ENCODE assay signal across 8 mouse cellular contexts in the genomic region with DNA sequence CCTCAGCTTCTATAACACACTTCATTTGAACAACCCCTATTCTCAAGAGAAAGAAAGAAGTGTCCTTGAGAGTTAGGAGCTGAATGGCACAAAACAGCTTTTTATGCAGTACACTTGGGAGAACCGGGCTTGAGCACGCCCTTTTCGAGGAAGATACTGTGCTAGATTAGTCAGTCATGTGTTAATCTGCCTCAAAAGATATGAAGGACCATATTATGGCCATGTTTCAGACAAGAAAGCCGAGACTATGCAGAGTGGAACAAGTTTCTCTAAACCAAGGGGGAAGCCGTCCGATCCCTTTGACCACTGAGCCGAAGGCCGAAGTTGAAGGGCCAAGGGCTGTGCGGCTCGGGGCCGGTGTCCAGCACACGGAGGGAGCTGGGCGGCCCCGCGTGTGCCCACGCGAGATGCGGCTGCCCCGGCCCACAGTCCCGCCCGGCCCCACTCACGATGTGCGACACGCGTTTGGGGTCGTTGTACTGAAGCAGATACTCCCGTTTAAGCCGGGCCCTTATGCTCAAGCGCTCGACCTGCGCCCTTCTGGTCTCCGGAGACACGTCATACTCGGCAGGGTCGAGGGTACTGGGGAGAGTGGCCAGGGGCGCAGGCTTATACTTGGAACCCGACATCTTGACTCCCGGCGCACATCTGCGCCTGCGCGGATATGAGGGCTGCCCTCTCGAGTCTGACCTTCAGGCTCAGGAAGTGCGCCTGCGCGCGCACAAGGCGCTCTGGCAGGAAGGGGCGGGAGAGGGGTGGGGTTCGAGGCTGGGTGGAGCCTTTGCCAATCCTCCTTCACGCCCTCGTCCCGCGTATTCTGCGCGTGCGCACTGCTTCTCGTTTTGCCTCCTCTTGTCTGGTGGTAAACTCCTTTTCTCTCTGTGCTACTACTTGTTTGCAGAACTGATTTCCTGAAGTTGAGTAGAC. TPM values are rescaled to one million over a fixed set of nuclear protein-coding genes. Genes with fewer than 3 reads are reported as not detected.
A peak's percentile ranks its signal among the peaks of the same experiment; 100 is the strongest.
DNase-seq lines count a peak whose midpoint lies in the region; ATAC-seq and TF ChIP-seq lines count a peak whose summit lies in the region.

A gene (minus strand): TSS at position 723 of the 927 bp plus-strand sequence.

- H3K4me1 ChIP-seq in hindbrain, embryonic 10.5 days (replicated peaks): peaks cover 51% of the 10 kb centered on the region
- 0 out of 2 replicates have a peak, but pooled peaks cover 7% of the 10 kb centered on the region for H3K4me1 ChIP-seq in lung, postnatal 0 days (ENCODE audit: insufficient read depth, low read depth, low read length)

- under 1% methylated on average over 58 of the region's 58 CpGs for WGBS in hindbrain, embryonic 10.5 days
- WGBS in lung, postnatal 0 days: under 1% methylated on average over 48 of the region's 58 CpGs

- H3K27ac ChIP-seq in hindbrain, embryonic 10.5 days: peak within 1 kb of the TSS; percentile 95
- H3K27ac ChIP-seq in lung, postnatal 0 days (ENCODE audit: low read length): peak within 1 kb of the TSS; percentile 80

- peak; percentile 96 for DNase-seq in MN1 (ENCODE audit: low spot score)
- peak; percentile 96 for DNase-seq in cerebellum, adult 9-10 months
- peak; percentile 100 for DNase-seq in hindbrain, embryonic 10.5 days (ENCODE audit: low spot score)
- peak; percentile 97 for DNase-seq in layer of hippocampus, adult 9-11 months
- DNase-seq in lung, postnatal 0 days (ENCODE audit: low spot score): peak; percentile 99
- peak; percentile 91 for DNase-seq in ovary, postnatal 14 days (ENCODE audit: low spot score)
- DNase-seq in thymus, postnatal 14 days: peak; percentile 97

- peak within 1 kb of the TSS; percentile 62 for H3K4me2 ChIP-seq in lung, postnatal 0 days (replicated peaks; ENCODE audit: low read depth, low read length)

- peak within 1 kb of the TSS; percentile 78 for H3K4me3 ChIP-seq in hindbrain, embryonic 10.5 days
- H3K4me3 ChIP-seq in lung, postnatal 0 days (ENCODE audit: low read depth, low read length): peak within 1 kb of the TSS; percentile 78

- peaks cover 13% of the 10 kb centered on the region for H3K36me3 ChIP-seq in hindbrain, embryonic 10.5 days
- H3K36me3 ChIP-seq in lung, postnatal 0 days (ENCODE audit: insufficient read depth, low read length): no peaks in the 10 kb centered on the region

- no peaks in the 10 kb centered on the region for H3K9me3 ChIP-seq in hindbrain, embryonic 10.5 days
- no peaks in the 10 kb centered on the region for H3K9me3 ChIP-seq in lung, postnatal 0 days (ENCODE audit: low read length)

- ATAC-seq in frontal cortex, adult (ENCODE audit: low TSS enrichment): peak; percentile 93
- peak; percentile 98 for ATAC-seq in lung, postnatal 0 days

- H3K9ac ChIP-seq in lung, postnatal 0 days (replicated peaks; ENCODE audit: low read depth): peak within 1 kb of the TSS; percentile 82

- TF ChIP-seq EP300 in lung, postnatal 0 days (IDR thresholded peaks at IDR 0.05): no peak

- TF ChIP-seq CTCF in lung, postnatal 0 days (IDR thresholded peaks at IDR 0.05): no peak

- peaks cover 9% of the 10 kb centered on the region; the same call in 1 of the 2 replicates for H3K27me3 ChIP-seq in hindbrain, embryonic 10.5 days (ENCODE audit: insufficient read depth, poor library complexity, severe bottlenecking)
- H3K27me3 ChIP-seq in lung, postnatal 0 days (replicated peaks; ENCODE audit: insufficient read depth, low read length): no peaks in the 10 kb centered on the region

RNA-seq across cellular contexts. Expression of the gene that starts here (rescaled TPM):
- 47.6 and 54.3 TPM in 2 replicates for polyA plus RNA-seq in hindbrain, embryonic 10.5 days (2016; fragmentation: Nextera tagmentation; extraction: Ambion mirVana)
- polyA plus RNA-seq in lung, postnatal 0 days (2015; fragmentation: Nextera tagmentation; extraction: Ambion mirVana): 70.3 and 74.1 TPM in 2 replicates

Comparison
In these comparisons a context has a peak if more than half of its experiments do, and no peak if none do; other contexts are left out.
1. Peak in every context shown above with its lines: DNase-seq, ATAC-seq, H3K4me3 ChIP-seq and H3K27ac ChIP-seq.